Mouse (Mus musculus) limb, embryonic 12.5 days (tissue): ENCODE measurements around the gene Gm20604. TPM values are rescaled to one million over a fixed set of nuclear protein-coding genes. Genes with fewer than 3 reads are reported as not detected.

ENCODE experiments used
- ATAC-seq: fragments of 200-750 bp; cut with Nextera tagmentation; 2 replicates; pipeline ENCODE4 v1.8.0; 2017; ENCODE audit warnings: low read depth, moderate TSS enrichment; ENCODE audit not compliant: insufficient number of reproducible peaks, insufficient read depth, low FRiP score, low TSS enrichment
- H3K27ac ChIP-seq: fragments of 300-500 bp; sonication (generic); 2 replicates; pipeline ENCODE4 v1.5.1; 2016; ENCODE audit warnings: mild to moderate bottlenecking, moderate library complexity
- H3K27me3 ChIP-seq: fragments of 300-500 bp; sonication (generic); 2 replicates; pipeline ENCODE4 v1.6.1; 2016; ENCODE audit warnings: mild to moderate bottlenecking, moderate library complexity
- H3K36me3 ChIP-seq: fragments of 300-500 bp; sonication (generic); 2 replicates; pipeline ENCODE4 v1.6.1; 2016; ENCODE audit warnings: mild to moderate bottlenecking, moderate library complexity
- H3K4me1 ChIP-seq: fragments of 300-500 bp; sonication (generic); replicated peaks from 2 replicates; pipeline ENCODE4 v1.6.1; 2016
- H3K4me2 ChIP-seq: fragments of 300-500 bp; sonication (generic); 2 replicates; pipeline ENCODE4 v1.6.1; 2016; ENCODE audit warnings: mild to moderate bottlenecking, moderate library complexity
- H3K4me3 ChIP-seq: fragments of 300-500 bp; sonication (generic); replicated peaks from 2 replicates; pipeline ENCODE4 v1.5.1; 2016; ENCODE audit warnings: mild to moderate bottlenecking
- H3K9ac ChIP-seq: fragments of 300-500 bp; sonication (generic); replicated peaks from 2 replicates; pipeline ENCODE4 v1.6.1; 2016; ENCODE audit warnings: mild to moderate bottlenecking, moderate library complexity
- H3K9me3 ChIP-seq: fragments of 300-500 bp; sonication (generic); 2 replicates; pipeline ENCODE4 v1.6.1; 2016; ENCODE audit warnings: mild to moderate bottlenecking, moderate library complexity
- WGBS: fragments of 180-500 bp; shearing (Covaris S2); methylation state at CpG from one replicate; pipeline ENCODE4 v1.1.7; 2016; 5-methylcytosine and 5-hydroxymethylcytosine counted together
- polyA plus RNA-seq: library from polyadenylated mRNA; unstranded; fragments of >200 nt; fragmentation: Nextera tagmentation; extraction: Ambion mirVana; gene quantifications from 2 replicates; pipeline ENCODE4 v1.2.1, GENCODE M21; 2016

Gm20604 gene
- polyA plus RNA-seq, 1 experiment from 2014 or later: 29.9 TPM

- WGBS: 31% methylated on average over 13 of the region's 13 CpGs
- no peak overlapping the region for H3K4me3 ChIP-seq
- peak overlapping the region; percentile 39 for H3K4me2 ChIP-seq
- H3K27me3 ChIP-seq: no peaks in the 10 kb centered on the region
- H3K36me3 ChIP-seq: no peaks in the 10 kb centered on the region
- H3K27ac ChIP-seq: no peak overlapping the region
- H3K9ac ChIP-seq: no peak overlapping the region
- no peaks in the 10 kb centered on the region for H3K9me3 ChIP-seq
- H3K4me1 ChIP-seq: peaks cover 9% of the 10 kb centered on the region
- ATAC-seq: peak; percentile 50; the same call in 1 of the 2 replicates
These were observed 38.7 kb downstream of the Gm20604 start for GRCm38 (mm10) chr12:102719552-102720315.

DNA sequence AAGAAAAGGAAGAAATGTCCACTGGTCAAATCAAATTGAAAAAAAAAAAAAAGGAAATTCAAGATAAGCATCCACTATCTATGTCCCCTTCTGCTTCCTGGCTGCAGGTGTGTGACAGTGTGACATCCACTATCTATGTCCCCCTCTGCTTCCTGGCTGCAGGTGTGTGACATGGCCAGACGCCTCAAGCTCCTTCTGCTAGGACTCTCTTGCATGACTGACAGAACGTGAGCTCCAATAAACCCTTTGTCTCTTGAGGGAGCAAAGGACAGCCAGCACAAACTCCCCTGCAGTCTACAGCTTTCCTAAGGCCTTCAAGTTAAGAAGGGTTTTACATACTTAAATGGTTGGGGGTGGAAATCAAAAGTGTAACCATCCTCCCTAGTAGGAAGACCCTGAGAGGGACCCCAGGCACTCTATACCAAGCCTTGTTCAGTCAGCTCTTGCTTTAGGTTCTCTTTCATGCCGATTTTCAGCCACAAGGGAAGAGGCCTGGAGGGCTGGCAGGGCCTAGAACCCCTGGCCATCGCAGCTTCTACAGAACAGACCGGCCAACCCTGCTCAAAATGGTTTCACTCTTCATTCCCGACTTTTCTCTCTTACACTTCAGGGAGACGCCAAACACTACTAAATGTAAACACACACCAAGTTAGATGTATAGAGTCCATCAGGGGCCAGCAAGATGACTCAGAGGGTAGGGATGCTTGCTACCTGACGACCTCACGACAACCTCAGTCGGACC lies 43.6 kb downstream of the Gm20604 start:
- WGBS: 84% methylated on average over 10 of the region's 10 CpGs
- ATAC-seq: no peak

DNA sequence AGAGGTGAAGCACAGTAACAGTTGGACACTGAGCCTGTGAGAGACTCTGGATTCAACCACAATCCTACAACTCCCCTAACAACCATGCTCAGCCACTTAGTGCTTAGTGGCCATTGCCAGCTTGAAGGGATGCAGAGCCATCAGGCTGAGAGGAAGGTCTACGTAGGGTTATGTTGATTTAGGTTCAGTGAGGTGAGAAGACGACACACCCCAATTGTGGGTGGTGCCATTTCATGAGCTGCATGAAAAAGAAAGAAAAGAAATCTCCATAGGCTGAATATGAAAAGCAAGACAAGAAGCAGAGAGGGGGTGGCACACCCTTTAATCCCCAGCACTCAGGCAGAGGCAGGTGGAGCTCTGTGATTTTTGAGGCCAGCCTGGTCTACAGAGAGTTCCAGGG lies 44.4 kb downstream of the Gm20604 start:
- H3K27me3 ChIP-seq: no peaks in the 10 kb centered on the region
- no peak for ATAC-seq
- 75% methylated on average over 2 of the region's 2 CpGs for WGBS

More for the DNA sequence above, 43.6 kb downstream of the Gm20604 start:
- no peak overlapping the region for H3K9ac ChIP-seq
- peaks cover 35% of the 10 kb centered on the region for H3K4me1 ChIP-seq
- no peak overlapping the region for H3K27ac ChIP-seq
- H3K27me3 ChIP-seq: no peaks in the 10 kb centered on the region
- H3K4me3 ChIP-seq: no peak overlapping the region
- no peak overlapping the region for H3K4me2 ChIP-seq
- H3K9me3 ChIP-seq: no peaks in the 10 kb centered on the region
- no peaks in the 10 kb centered on the region for H3K36me3 ChIP-seq

DNA sequence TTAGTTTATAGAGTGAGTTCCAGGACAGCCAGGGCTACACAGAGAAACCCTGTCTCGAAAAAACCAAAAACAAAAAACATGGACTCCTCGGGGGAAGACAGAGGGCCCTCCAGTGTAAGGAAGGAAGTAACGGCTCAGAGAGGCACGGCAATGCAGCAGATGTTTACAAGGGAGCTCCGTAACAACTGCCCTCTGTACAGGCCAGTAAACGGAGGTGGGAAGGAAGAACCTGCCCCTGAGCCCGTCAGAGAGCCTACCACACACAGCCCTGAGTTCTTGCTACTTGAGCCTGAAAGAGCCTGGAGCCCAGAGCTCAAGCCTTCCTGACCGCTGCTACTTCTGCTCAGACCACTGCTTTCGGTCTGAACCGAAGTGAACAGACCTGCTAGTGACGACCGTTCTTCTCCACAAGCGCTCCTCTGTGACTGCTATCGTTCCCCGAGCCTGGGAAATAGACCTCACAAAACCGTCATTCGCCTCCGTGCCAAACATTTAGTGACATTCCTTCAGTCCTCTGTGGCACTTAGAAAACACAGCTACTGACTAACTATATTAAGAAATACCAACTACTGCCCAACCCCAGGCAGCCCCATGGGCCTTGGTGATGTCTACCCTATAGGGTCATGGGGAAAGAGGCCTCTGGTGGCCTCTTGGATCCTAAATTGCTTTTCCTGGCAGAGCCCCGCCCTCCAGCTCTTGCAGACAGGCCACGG lies 45.2 kb downstream of the Gm20604 start:
- H3K9ac ChIP-seq: no peak overlapping the region
- 56% methylated on average over 20 of the region's 20 CpGs for WGBS
- H3K4me1 ChIP-seq: peaks cover 30% of the 10 kb centered on the region
- peak overlapping the region; percentile 11; the same call in 1 of the 2 replicates for H3K4me2 ChIP-seq
- H3K36me3 ChIP-seq: no peaks in the 10 kb centered on the region
- no peaks in the 10 kb centered on the region for H3K9me3 ChIP-seq
- no peak for ATAC-seq
- H3K4me3 ChIP-seq: no peak overlapping the region
- 0 out of 2 replicates have a peak overlapping the region, but pooled peaks have one; percentile 0 for H3K27ac ChIP-seq
- H3K27me3 ChIP-seq: no peaks in the 10 kb centered on the region

More for the DNA sequence above, 44.4 kb downstream of the Gm20604 start:
- H3K36me3 ChIP-seq: no peaks in the 10 kb centered on the region
- H3K9ac ChIP-seq: no peak overlapping the region
- no peak overlapping the region for H3K27ac ChIP-seq
- H3K4me2 ChIP-seq: no peak overlapping the region
- H3K9me3 ChIP-seq: no peaks in the 10 kb centered on the region
- no peak overlapping the region for H3K4me3 ChIP-seq
- H3K4me1 ChIP-seq: peaks cover 31% of the 10 kb centered on the region

DNA sequence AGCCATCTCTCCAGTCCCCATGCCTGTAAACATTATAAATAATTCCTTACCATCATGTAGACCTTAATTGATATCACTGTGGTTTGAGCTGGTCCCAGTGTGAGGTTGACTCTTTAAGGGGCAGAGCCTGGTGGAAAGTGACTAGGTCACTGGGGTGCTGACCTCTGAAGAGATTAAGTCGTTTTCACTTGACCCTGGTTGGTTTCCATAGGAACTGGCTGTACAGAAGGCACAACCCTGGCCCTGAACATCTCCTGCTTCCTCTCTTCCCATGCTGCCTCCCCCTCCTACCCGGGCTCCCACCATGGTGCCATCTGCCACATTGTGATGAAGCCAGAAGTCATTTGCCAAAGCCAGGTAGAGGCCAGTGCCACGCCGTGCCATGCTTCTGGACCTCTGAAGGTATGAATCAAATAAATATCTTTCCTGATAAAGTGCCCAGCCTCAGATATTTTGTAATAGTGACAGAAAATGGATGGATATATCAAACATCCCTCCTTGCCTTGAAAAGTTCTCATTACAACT lies 47.6 kb downstream of the Gm20604 start:
- no peak for ATAC-seq
- no peaks in the 10 kb centered on the region; the same call in 1 of the 2 replicates for H3K27me3 ChIP-seq
- no peak overlapping the region for H3K27ac ChIP-seq
- no peak overlapping the region for H3K9ac ChIP-seq
- no peaks in the 10 kb centered on the region for H3K36me3 ChIP-seq
- WGBS: 51% methylated on average over 4 of the region's 4 CpGs
- no peaks in the 10 kb centered on the region for H3K9me3 ChIP-seq
- peaks cover 30% of the 10 kb centered on the region for H3K4me1 ChIP-seq
- H3K4me2 ChIP-seq: no peak overlapping the region
- no peak overlapping the region for H3K4me3 ChIP-seq

DNA sequence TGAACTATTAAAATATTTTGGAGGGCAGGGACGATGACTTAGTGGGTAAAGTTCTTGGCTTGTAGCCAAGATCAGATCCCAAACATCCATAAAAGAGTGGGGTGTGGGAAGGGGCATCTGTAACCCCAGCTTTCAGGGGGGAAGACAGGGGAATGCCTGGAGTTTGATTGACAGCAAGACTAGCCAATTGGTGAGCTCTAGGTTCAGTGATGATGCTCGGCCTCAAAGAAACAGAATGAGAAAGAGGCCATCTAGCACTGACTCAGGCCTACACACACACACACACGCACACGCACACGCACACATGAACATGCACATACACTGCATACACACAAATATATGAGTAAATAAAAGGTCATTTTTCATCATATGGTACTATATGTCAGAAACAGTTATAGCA lies 48.6 kb downstream of the Gm20604 start:
- WGBS: 77% methylated on average over 5 of the region's 5 CpGs
- no peaks in the 10 kb centered on the region for H3K36me3 ChIP-seq
- ATAC-seq: no peak
- no peak overlapping the region for H3K4me3 ChIP-seq
- no peak overlapping the region for H3K9ac ChIP-seq
- no peak overlapping the region for H3K27ac ChIP-seq
- H3K4me1 ChIP-seq: peaks cover 37% of the 10 kb centered on the region
- no peak overlapping the region for H3K4me2 ChIP-seq
- H3K9me3 ChIP-seq: no peaks in the 10 kb centered on the region
- H3K27me3 ChIP-seq: no peaks in the 10 kb centered on the region; the same call in 1 of the 2 replicates

- H3K4me1 ChIP-seq: peaks cover 40% of the 10 kb centered on the region
- no peak overlapping the region for H3K9ac ChIP-seq
- H3K4me3 ChIP-seq: no peak overlapping the region
- no peak for ATAC-seq
- H3K9me3 ChIP-seq: no peaks in the 10 kb centered on the region
- peaks cover 8% of the 10 kb centered on the region for H3K27me3 ChIP-seq
- no peak overlapping the region for H3K27ac ChIP-seq
- no peak overlapping the region for H3K4me2 ChIP-seq
- WGBS: 81% methylated on average over 11 of the region's 11 CpGs
- H3K36me3 ChIP-seq: no peaks in the 10 kb centered on the region
These were observed 50.3 kb downstream of the Gm20604 start for GRCm38 (mm10) chr12:102708220-102708619.

DNA sequence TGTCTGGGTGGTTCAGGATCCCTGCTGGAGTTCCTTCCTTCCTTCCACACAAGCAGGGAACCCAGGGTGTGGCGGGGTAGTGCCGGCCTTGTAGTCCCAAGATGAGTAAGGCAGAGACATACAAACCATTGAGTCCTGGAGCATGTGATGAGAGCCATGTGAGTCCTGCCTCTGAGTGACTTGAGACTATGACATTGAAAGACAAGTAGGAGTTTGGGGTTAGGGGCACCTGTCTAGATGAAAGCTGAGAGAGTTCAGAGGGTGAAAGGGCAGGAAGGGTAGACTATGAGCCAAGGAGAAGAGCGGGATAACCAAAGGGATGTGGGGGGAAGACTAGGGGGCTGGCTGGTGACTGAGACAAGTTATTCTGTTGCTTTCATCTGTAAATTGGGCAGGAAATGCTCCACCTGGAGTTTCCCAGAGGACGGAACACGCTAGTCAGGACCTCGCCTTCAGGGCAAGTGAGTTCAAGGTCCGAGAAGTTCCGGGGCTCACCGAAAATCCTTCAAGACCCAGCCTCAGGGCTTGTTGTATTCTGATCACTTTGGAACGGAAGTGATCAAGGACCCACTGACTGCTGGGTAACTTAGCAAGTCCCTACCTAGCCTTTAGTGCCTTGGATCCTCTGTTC lies 51.5 kb downstream of the Gm20604 start:
- WGBS: 79% methylated on average over 10 of the region's 10 CpGs
- Histone ChIP-seq H3K27ac (no peak overlapping the region), H3K4me1 (peaks cover 45% of the 10 kb centered on the region), H3K4me2 (no peak overlapping the region), H3K4me3 (no peak overlapping the region), H3K9me3 (no peaks in the 10 kb centered on the region), H3K9ac (no peak overlapping the region), H3K27me3 (peaks cover 9% of the 10 kb centered on the region), H3K36me3 (no peaks in the 10 kb centered on the region)
- no peak for ATAC-seq

- no peak for ATAC-seq
- peak overlapping the region; percentile 95 for H3K4me2 ChIP-seq
- peaks cover 9% of the 10 kb centered on the region for H3K27me3 ChIP-seq
- H3K4me1 ChIP-seq: peaks cover 45% of the 10 kb centered on the region
- WGBS: 83% methylated on average over 6 of the region's 6 CpGs
- H3K36me3 ChIP-seq: no peaks in the 10 kb centered on the region
- H3K4me3 ChIP-seq: no peak overlapping the region
- H3K9ac ChIP-seq: no peak overlapping the region
- H3K27ac ChIP-seq: no peak overlapping the region
- no peaks in the 10 kb centered on the region for H3K9me3 ChIP-seq
These were observed 52.4 kb downstream of the Gm20604 start for GRCm38 (mm10) chr12:102705906-102706640.

GRCm38 (mm10) chr12:102705216-102705871 lies 53.1 kb downstream of the Gm20604 start:
- ATAC-seq: peak; percentile 77
- Histone ChIP-seq H3K9ac (peak overlapping the region; percentile 84), H3K4me3 (peak overlapping the region; percentile 76), H3K27me3 (peaks cover 9% of the 10 kb centered on the region), H3K27ac (peak overlapping the region; percentile 83), H3K4me2 (peak overlapping the region; percentile 95), H3K36me3 (no peaks in the 10 kb centered on the region), H3K4me1 (peaks cover 42% of the 10 kb centered on the region), H3K9me3 (no peaks in the 10 kb centered on the region)
- WGBS: 3% methylated on average over 45 of the region's 45 CpGs
